Mouse (Mus musculus) ovary, adult 18-20 months (tissue): ENCODE measurements around the gene Cct4.

ENCODE experiments used
- DNase-seq: peaks from one replicate; pipeline ENCODE4 v3.0.0; 2022; ENCODE audit warnings: low spot score, mixed read lengths

Cct4 gene

DNA sequence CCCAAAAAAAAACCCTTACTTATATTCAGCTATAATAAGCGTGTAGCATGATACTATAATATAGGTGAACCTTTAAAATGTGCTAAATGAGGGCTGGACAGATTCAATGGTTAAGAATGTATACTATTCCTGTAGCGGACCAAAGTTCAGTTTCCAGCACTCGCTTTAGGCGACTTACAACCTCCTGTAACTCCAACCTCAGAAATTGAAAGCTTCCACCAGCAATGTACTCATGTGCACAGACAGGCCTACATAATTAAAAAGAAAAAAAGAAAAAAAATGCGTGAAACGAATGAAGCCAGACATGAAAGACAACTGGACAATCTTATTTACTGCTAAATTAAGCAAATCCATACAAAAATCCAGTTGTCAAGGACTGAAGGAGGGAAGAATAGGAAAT lies 7.5 kb upstream of the Cct4 start:
- no peak for DNase-seq

DNA sequence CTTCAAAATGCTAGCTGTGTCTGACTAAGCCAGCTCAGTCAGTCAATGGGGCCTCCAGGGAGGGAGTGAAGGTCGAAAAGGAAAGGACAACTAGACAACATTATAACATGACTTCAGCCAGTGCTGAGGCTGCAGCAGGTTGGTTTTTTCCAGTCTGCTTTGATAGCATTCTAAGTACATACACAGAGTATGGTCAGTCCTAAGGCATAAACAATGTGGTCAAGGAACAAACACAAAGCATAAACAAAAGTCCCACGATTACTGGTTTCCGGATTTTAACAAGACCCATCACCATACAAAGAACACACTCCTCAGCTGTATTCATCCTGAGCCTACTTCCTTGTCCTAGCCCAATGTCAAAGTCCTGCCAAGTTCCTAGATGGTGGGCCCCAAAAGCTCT lies 4.8 kb upstream of the Cct4 start:
- no peak for DNase-seq

DNA sequence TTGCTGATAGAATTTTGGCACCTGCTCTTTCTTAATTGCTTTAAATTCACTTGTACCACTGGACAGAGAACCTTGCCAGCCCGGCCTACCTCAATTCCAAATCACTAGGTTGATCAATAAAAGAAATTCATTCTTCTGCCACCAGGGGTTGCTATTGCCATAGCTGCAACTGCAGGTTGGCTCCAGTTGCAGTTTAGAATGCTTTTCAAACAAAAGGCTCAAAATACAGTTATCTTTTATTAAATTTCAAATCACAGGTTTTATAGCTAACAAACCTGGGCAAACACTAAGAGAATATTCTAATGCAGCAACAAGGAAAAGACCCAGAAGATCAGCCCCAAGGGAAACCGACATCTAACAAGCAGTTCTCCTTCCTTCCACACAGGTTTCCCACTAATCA lies 3.0 kb upstream of the Cct4 start:
- DNase-seq: no peak

DNA sequence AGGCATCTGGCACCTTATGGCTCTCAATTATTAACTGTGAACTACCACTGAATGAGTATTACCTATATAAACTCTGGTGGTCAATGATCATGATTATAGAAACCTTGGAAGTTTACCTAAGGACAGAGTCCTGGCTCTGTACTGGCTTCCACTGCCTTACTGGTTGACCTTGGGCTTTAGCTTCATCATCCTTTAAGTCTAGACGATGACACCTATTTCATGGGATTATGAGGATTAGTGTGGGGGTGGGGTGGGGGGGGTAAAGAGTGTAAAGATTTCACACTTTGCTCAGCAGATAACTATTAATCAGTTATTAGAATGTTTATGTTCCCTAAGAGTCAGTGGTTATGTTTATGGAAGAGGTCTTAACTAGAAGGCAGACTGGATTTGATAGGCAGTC lies 533 bp upstream of the Cct4 start:
- DNase-seq: no peak

DNA sequence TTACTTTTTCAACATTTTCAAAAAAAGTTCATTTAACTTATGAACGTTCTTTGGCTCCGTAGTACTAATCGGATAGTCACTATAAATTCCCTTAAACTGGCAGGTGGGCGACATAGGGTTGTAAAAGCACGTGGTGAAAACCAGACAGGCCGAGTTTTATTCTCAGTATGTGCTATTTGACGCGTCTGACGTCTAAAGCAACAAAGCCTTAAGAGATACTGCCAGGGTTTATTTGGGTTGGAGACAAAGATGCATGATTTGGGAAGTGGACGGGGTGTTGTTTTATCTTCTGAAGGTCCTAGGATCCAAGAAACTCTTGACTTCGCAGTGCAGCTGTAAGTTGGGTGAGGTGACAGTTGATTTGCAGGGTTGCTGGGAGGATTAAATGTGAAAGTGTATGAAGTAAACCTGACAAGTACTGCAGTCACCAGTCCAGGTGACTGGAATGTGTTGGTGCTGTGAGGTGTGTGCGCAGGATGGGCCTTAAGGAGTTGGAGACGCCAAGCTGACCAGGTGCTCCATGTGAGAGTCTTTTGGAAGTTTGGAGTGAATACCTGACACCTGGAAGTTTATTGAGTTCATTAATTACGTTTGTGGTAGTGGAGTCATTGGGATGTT lies 1.0 kb downstream of the Cct4 start:
- DNase-seq: no peak

DNA sequence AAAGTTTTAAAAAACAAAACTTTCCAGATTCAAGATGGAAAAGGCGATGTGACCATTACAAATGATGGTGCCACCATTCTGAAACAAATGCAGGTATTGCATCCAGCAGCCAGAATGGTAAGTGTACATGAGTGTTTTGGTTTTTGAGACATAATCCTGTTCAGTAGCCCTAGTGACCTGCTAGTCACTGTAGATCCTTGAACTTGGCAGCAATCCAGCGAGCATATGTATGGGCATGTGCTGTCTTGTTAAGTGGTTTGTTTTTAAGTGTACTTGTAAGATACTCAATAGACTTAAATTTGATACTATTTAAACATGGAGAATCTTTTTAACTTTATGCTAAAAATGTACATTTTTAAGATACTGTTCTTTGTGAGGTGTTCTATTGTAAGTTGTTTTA lies 4.0 kb downstream of the Cct4 start:
- DNase-seq: no peak

DNA sequence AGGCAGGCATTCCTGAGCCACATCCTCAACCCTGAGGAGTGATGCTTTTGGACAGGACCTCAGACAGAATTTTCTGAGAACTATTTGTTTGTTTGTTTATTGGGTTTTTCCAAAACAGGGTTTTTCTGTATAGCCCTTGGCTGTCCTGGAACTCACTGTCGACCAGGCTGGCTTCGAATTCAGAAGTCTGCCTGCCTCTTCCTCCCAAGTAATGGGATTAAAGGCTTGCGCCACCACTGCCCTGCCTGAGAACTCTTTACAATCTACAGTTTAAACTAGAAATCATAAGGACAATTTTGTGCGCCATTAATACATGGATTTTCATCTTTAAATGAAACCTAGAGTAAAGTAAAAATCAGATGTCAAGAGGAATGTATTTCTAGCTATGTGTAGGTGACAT lies 5.1 kb downstream of the Cct4 start:
- no peak for DNase-seq

DNA sequence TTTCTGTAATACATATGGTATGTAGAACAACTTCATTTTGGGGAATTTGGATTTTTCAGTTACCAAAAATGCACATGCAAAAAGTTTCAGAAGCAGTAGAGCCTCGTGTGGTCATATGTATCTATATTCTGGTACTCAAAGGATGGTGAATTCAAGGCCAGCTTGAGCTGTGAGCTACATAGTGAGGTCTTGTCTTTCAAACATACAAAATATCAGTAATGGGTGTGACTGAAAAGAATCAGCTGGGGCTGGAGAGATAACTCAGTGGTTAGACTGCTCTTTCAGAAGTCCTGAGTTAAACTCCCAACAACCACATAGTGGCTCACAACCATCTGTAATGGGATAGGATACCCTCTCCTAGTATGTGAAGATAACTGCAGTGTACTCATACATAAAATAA lies 8.0 kb downstream of the Cct4 start:
- no peak for DNase-seq

DNA sequence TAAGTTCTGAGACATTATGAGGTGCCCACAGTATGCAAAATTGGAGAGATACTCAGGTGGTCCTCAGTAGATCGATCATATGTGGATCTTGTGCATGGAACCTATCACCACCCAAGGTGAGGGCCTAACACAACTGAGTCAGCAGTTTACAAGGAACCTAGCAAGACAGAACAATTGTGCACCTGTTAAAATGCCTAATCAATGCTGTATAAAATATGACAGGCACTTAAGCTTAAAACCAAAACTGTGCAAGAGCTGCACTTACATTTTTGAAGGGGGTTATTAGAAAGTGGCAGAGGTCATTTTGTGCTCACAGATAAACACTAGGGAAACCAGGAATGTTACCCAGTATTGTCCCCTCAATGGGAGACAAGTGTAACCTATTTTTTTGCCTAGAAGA lies 15.0 kb downstream of the Cct4 start:
- DNase-seq: no peak

DNA sequence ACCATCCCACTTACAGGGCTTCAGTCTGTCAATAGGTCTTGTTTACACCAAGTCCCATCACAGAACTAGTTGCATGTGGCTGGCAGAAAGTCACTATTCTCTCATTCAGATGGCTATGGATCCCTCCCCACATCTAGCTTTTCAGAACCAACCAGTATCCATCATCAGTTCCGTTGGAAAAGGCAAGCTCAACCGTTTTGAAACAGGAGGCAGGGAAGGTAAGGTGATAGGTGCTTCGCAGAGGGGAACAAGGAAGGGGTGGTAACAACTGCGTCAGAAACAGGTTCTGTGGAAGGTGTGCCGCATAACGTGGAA lies 16.8 kb downstream of the Cct4 start:
- no peak for DNase-seq

DNA sequence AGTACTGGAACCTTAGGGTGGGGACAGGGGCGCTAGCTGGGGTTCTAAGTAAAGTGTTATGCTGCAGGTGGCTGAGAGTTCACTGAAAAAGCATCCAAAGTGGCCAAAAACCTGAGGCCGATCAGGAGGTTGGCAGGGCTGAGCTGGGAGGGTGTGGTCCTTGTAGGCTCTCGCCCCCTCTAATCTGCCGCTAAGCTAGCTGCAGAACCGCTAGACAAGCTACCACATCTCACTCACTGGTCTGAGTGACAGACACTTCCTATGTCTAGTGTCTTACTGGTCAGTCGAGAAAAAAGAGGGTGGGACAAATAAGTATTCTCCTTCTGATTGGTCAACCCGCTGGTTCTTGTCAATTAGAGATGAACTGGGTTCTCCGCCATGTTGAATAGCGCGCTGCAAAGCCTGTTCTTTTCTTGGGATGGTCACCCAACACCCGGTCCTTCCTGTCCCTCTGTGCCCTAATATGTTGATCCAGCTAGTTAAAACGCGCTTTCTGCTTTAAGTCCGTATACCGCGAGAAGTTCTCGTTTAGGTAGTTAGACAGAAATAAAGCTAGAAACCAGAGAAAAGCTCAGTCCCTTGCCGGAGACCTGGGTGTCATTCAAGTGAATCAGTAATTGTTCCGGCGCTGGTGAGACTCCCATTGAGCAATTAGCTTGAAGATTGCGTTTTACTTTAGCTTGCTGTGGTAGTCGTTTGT lies 17.3 kb downstream of the Cct4 start, which contains the start of gene Fam161a:
Gene Fam161a (plus strand): TSS at position 51 of the 700 bp plus-strand sequence.
- peak; percentile 66 for DNase-seq

DNA sequence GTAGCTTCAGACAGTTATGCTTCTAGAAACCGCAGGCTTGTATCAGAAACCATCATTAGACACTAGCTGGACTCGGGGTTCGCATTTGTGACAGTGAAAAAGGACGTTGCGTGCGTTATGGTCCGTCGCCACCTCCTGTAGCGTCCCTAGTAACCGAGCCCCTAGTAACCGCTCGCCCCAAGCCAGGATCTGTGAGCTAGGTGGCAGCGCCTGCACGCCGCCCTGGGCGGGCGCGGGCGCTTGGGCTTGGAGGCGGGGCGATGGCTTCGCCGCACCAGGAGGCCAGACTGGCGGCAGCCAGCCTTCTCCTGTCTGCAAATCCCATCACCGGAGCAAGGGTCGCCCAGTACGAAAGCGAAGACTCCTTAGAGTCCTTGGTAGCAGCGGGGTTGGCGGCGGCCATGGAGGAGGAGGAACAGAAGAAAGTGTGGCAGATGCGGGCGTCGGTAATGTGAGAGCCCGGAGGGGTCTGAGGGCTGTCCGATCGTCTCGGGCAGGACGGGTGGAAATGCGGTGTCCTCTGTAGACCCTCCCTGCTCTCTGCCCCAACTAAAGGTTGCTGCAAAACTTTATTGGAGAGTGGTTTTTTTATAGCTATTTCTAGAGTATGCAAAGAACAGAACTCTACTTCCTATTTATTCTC lies 18.0 kb downstream of the Cct4 start:
- DNase-seq: peak; percentile 80

DNA sequence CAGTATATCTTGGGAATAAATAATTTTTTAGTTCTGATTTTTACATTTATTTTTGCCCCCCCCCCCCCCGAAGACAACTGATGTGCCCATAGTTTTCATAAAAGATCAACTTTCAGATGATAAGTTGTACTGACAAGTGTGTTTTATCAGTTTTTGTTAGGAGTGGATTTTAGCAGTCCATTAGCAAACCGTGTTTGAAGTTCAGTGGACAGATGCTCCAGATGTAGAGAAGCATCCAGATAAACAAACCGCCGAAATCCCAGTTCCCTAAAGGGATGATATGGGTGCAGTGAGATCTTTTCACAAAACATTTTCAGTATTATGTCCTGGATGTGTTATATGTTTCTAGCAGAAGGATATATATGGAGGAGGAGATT lies 18.5 kb downstream of the Cct4 start:
- DNase-seq: no peak

DNA sequence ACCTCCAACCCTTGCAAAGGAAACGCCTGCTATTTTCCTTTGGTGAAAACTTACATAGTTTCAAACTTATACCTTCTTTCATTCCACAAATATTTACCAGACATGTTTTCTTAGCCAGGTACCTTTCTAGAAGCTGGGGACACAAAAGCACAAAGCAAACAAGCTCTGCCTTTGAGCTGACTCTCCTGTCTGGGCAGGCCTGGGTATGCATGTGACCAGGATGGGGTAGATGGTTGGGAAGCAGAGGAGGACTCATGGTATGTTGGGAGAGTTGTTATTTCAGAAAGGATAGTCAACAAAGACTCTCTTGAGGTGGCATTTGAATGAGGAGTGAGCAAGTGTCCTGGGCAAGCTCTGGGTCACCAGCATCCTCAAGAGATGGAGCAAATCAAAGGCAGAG lies 22.8 kb downstream of the Cct4 start:
- no peak for DNase-seq

DNA sequence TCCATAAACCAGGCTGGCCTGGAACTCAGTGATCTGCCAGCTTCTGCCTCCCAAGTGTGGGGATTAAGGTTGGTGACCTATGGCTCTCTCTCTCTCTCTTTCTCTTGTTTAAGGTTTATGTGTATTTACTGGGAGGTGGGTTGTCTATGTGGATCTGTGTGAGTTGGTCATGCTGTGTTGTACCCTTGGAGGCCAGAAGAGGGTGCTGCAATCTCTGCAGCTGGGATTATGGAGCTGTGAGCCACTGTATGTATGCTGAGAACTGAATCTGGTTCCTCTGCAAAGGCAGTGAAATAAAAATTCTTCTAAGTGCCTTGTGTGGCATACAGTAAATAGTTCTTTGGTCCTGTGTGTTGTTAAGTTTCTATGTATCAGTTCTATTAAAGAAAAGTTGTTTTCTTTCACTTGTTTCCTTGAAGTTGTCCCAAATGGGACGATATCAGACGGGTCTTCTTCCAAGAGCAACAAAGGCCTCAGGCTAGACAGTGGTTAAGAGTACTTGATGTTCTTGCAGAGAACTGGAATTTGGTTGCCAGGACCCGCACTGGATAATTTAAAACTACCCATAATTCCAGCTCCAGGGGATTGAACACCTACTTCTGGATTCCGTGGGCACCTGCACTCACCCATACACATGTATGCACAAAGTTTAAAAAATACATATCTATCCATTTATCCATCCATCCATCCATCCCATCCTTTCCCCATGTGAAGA lies 23.4 kb downstream of the Cct4 start:
- no peak for DNase-seq

DNA sequence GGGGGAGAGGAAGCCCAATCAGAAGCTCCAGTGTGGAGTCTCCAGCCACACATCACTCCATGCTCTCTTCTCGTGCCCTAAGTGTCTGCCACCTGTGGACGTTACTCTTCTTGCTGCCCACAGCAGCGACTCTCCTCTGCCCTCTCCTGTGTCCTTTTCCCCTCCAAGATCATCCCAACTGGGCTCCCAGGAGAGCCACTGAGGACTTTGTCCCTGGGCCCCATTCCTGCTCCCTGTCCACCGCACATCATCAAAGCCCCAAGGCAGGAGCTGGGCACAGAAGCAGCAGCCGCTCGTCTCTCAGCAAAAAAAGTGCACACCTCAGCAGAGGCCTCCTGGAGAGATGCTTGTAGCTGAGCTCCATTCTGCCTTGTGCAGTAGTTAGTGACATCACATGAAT lies 24.7 kb downstream of the Cct4 start:
- DNase-seq: no peak

DNA sequence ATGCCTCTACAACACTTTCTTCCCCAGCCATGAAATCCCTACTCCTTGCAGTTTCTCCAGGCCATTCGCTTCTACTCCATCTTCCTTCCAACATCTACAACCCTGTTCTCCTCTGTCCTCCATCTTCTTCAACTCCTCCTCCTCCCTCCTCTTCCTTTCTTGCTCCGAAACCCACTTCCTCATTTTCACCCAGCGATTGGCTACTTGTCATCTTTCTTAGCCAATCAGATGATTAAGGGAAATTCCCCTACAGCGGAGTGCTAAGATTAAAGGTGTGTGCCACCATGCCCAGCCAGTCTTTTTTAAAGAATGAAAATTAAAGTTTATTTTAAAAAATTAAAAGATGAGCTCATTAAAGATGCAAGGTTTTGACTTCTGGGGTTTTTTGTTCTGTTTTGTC lies 27.6 kb downstream of the Cct4 start:
- DNase-seq: no peak

DNA sequence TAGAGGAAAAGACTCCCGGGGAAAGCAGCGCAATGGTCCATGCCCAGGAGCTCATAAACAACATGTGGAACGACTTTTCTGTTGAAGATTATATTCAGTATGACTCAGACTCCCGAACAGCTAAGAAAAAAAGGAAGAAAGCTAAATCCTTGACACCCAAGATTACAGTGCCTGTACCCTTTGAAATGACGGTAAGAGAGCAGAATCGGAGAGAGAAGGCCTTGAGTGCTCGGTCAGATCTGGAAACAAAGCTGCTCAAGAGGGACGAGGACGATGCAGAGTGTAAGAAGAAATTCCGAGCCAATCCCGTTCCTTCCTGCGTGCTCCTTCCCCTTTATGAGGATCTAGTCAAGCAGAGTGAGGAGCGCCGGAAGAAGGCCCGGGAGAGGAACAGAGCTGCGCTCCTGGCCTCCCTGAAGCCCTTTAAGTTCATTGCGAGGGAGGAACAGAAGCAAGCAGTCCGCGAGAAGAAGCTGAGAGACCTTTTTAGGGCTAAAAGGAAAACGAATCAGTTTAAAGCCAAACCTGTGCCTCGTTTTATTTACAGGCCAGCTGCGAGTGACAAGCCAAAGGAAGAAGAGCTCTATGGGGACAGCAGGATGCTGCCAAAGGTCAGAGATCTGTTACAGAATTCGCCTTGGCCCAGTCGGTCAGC lies 29.9 kb downstream of the Cct4 start:
- DNase-seq: peak; percentile 34

DNA sequence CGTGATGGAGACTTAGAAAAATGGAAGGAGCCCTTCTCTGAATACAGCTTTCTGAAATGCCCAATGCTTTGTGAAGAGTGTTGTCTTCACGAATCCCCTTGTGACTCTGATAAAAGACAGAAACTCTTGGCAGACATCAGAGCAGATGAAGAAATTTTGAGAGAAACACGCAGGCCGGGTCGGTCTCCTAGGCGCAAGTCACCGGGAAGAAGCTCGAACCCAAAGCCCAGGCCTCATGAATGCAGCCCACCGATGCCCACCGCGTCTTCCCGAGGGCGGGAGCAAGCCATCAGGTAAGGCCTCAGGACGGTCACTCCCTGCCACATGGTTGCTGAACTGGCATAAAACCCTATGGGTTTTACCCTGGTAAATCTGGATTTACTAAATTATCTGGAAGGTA lies 30.5 kb downstream of the Cct4 start:
- DNase-seq: no peak

DNA sequence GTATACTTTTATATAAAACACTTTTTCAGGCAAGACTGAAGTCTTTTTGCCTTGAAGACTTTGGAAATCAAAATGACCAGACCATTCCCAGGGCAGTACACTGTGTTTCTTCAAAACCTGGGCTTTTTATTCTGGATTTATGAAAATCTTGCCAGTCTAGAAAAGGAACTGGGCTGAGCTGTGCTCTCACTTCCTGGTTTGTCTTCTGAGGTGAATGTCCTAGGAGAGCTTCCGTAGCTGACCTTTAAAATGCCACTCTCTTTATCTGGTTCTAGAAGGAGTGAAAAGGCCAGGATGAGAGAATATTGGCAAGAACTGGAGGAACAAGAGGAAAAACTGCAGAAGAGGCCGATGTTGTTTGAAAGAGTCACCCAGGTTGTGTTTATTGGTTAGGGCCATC lies 32.8 kb downstream of the Cct4 start:
- DNase-seq: no peak

DNA sequence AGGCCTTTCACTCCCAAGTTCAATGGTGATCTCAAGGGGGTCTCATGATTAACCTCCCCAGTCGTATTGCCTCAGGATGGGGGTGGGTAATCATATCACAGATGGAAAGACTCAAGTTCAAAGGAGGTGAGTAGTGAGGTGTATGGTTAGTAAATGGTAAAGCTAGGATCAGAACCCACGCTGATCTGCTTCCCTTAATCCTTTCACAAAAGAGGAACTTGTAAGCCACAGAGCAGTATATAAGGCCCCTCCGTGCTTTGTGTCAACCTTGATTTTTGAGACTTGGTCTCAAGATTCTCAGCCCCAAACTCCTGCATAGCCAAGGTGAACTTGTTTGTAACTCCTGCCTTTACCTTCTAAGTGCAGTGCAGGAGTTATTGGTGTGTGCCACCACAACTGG lies 33.9 kb downstream of the Cct4 start:
- DNase-seq: no peak

DNA sequence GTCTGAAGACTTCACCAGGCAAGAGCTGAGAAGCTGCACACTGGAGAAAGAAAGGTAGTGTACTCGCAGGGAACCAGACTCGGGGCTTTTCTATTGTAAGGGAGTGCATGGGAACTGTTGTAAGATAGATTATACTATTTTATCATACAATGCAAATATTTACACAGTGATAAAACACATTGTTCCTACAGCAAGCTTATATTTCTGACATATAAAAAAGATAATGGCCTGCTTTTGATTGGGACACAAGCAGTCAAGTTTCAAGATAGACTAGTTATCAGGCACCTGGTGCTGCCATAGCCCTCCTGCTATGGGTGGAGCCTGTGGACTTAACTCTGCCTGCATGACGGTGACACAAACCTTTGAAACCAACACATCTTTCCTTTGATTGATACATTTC lies 38.6 kb downstream of the Cct4 start:
- no peak for DNase-seq

DNA sequence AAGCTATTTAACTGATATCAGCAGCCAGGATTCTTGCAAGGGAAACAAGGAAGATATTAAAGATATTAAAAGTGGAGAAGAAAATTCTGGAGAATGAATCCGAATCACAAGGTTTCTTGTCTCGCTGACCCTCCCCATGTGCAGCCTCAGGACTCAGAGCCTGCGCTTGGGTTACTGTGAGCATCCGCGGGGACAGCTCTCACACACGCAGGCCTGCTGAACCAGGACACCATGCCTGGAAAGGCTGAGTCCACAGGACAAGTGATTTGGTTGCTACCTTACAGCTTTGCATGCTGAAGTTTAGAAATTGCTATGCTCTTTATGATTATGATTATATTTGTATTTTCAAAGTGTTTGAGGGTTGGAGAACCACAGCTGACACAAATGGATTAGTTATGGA lies 39.1 kb downstream of the Cct4 start:
- no peak for DNase-seq
